Mouse (Mus musculus): ENCODE measurements at regions not wholly inside any gene's neighbourhood (a gene's known extent, or its start where the extent isn't known, plus 50 kb on each side); places are given as distances from the start of the nearest gene placed in this dataset.

- TF ChIP-seq CTCF (IDR thresholded peaks at IDR 0.05; ENCODE audit: low read depth, low read length): no peak
- TF ChIP-seq POLR2A (IDR thresholded peaks at IDR 0.05; ENCODE audit: borderline replicate concordance, low read depth, low read length): no peak
Measured at GRCm38 (mm10) chr13:92972891-92973290, 128.3 kb downstream of the Mtx3 start.

Data from bone marrow macrophage, adult 2 months (primary cell).